In the genomic region with DNA sequence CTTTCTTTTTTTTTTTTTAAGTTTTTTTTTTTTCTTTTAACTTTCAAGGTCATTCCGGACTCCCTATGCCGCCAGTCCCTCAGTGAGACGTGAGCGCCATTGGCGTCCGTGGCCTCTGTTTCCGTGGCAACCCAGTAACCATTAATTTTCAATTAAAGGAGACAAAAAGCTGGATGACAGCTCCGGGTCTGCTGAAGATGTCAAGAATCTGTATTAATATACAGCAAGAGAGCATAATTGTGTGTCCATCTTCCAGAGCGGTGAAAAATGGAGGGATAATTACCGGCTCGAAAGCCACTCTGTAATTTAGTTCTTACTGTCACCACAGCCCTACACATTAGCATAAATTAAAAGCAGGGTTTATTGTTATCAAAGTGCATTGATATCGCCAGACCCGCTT, we compare ENCODE assay signal across 16 mouse cellular contexts. TPM values are rescaled to one million over a fixed set of nuclear protein-coding genes. Genes with fewer than 3 reads are reported as not detected.
DNase-seq lines count a peak whose midpoint lies in the region; ATAC-seq and TF ChIP-seq lines count a peak whose summit lies in the region.
"Had no signal": no experiment of that assay in that cellular context is flagged by ENCODE, and none has a peak within 500 bp of the region (broad histone marks: within the 10 kb centered on the region; RNA-seq: fewer than 3 reads in every experiment).

No protein-coding gene starts in this region.

- peaks cover 76% of the 10 kb centered on the region for H3K27me3 ChIP-seq in embryonic facial prominence, embryonic 10.5 days (replicated peaks; ENCODE audit: low read depth, poor library complexity, severe bottlenecking)
- peaks cover 12% of the 10 kb centered on the region for H3K27me3 ChIP-seq in hindbrain, embryonic 14.5 days (ENCODE audit: control insufficient read depth, insufficient read depth, low read length)
- 0 out of 2 replicates have a peak, but pooled peaks cover 2% of the 10 kb centered on the region for H3K27me3 ChIP-seq in neural tube, embryonic 12.5 days (replicated peaks)
- H3K27me3 ChIP-seq: embryonic facial prominence, embryonic 12.5 days; stomach, embryonic 15.5 days had no signal

- peak; percentile 90 for DNase-seq in brain, embryonic 14.5 days (ENCODE audit: low read depth)
- DNase-seq in embryonic facial prominence, embryonic 10.5 days (ENCODE audit: low spot score), result peak; percentile 40
- DNase-seq in hindbrain, embryonic 14.5 days (ENCODE audit: low spot score), result peak; percentile 64
- DNase-seq in cerebellum, adult 11 months, result no peak
- DNase-seq in layer of hippocampus, adult 8-10 months (ENCODE audit: low spot score in 2 of 2), result no peak
- DNase-seq in layer of hippocampus, adult 2 months (ENCODE audit: low spot score in 2 of 2), result no peak
- DNase-seq: cerebellum, adult 9-10 months; gastrocnemius, postnatal 25 days; kidney, postnatal 14 days; lung, adult 2 months; thymus, postnatal 25 days had no signal

- H3K9me3 ChIP-seq in embryonic facial prominence, embryonic 10.5 days, result no peaks in the 10 kb centered on the region
- no peaks in the 10 kb centered on the region for H3K9me3 ChIP-seq in hindbrain, embryonic 14.5 days (ENCODE audit: control insufficient read depth, low read length)
- H3K9me3 ChIP-seq in neural tube, embryonic 12.5 days, result no peaks in the 10 kb centered on the region
- H3K9me3 ChIP-seq: embryonic facial prominence, embryonic 12.5 days; stomach, embryonic 15.5 days had no signal

- ATAC-seq in hindbrain, embryonic 14.5 days (ENCODE audit: low FRiP score), result no peak
- no peak for ATAC-seq in neural tube, embryonic 12.5 days (ENCODE audit: low FRiP score, low read depth)
- ATAC-seq: inflammation-experienced regulatory T-cells, adult 6 months; Patski had no signal

- no peak for TF ChIP-seq POLR2A in brain, embryonic 14.5 days (IDR thresholded peaks at IDR 0.05; ENCODE audit: borderline replicate concordance, extremely low read depth, insufficient read depth, insufficient read length, poor library complexity, severe bottlenecking)

- 64% methylated on average over 13 of the region's 13 CpGs for WGBS in embryonic facial prominence, embryonic 10.5 days
- WGBS in hindbrain, embryonic 14.5 days, result 11% methylated on average over 13 of the region's 13 CpGs
- 26% methylated on average over 13 of the region's 13 CpGs for WGBS in neural tube, embryonic 12.5 days

- peak overlapping the region; percentile 30 for H3K4me2 ChIP-seq in hindbrain, embryonic 14.5 days (replicated peaks)
- H3K4me2 ChIP-seq in neural tube, embryonic 12.5 days (replicated peaks), result 0 out of 2 replicates have a peak overlapping the region, but pooled peaks have one; percentile 12
- H3K4me2 ChIP-seq: embryonic facial prominence, embryonic 12.5 days; stomach, embryonic 15.5 days had no signal

- no peak overlapping the region; the same call in 1 of the 2 replicates for H3K9ac ChIP-seq in hindbrain, embryonic 14.5 days
- H3K9ac ChIP-seq in neural tube, embryonic 12.5 days, result no peak overlapping the region
- H3K9ac ChIP-seq: embryonic facial prominence, embryonic 12.5 days; stomach, embryonic 15.5 days had no signal

- no peaks in the 10 kb centered on the region for H3K36me3 ChIP-seq in embryonic facial prominence, embryonic 10.5 days (replicated peaks)
- no peaks in the 10 kb centered on the region for H3K36me3 ChIP-seq in hindbrain, embryonic 14.5 days (replicated peaks; ENCODE audit: control insufficient read depth, insufficient read depth)
- H3K36me3 ChIP-seq in neural tube, embryonic 12.5 days, result no peaks in the 10 kb centered on the region
- H3K36me3 ChIP-seq: embryonic facial prominence, embryonic 12.5 days; stomach, embryonic 15.5 days had no signal

- H3K27ac ChIP-seq in embryonic facial prominence, embryonic 10.5 days (replicated peaks), result no peak overlapping the region
- peak overlapping the region; percentile 59; the same call in 1 of the 2 replicates for H3K27ac ChIP-seq in hindbrain, embryonic 14.5 days
- no peak overlapping the region for H3K27ac ChIP-seq in neural tube, embryonic 12.5 days
- no peak overlapping the region for H3K27ac ChIP-seq in layer of hippocampus, adult 2 months
- H3K27ac ChIP-seq: embryonic facial prominence, embryonic 12.5 days; stomach, embryonic 15.5 days had no signal

- H3K4me1 ChIP-seq in embryonic facial prominence, embryonic 10.5 days, result peaks cover 58% of the 10 kb centered on the region
- H3K4me1 ChIP-seq in hindbrain, embryonic 14.5 days (replicated peaks; ENCODE audit: control insufficient read depth, insufficient read depth, low read length), result peaks cover 20% of the 10 kb centered on the region
- H3K4me1 ChIP-seq in neural tube, embryonic 12.5 days, result peaks cover 34% of the 10 kb centered on the region

- no peak for TF ChIP-seq CTCF in brain, embryonic 14.5 days (IDR thresholded peaks at IDR 0.05; ENCODE audit: borderline replicate concordance, extremely low read depth, insufficient read depth, insufficient read length)
- no peak for TF ChIP-seq CTCF in layer of hippocampus, adult 2 months (conservative IDR thresholded peaks at IDR 0.05)

- H3K4me3 ChIP-seq in embryonic facial prominence, embryonic 10.5 days, result no peak overlapping the region
- H3K4me3 ChIP-seq in hindbrain, embryonic 14.5 days (replicated peaks; ENCODE audit: low read length), result no peak overlapping the region
- H3K4me3 ChIP-seq in neural tube, embryonic 12.5 days, result no peak overlapping the region
- no peak overlapping the region for H3K4me3 ChIP-seq in layer of hippocampus, adult 2 months
- H3K4me3 ChIP-seq: embryonic facial prominence, embryonic 12.5 days; stomach, embryonic 15.5 days had no signal

RNA-seq across cellular contexts. Expression of a gene that starts 27.0 kb away (rescaled TPM):
- 93.8 and 94.9 TPM in 2 replicates for polyA plus RNA-seq in brain, embryonic 14.5 days (2012; rRNA removed)
- 26.9 and 28.1 TPM in 2 replicates for polyA plus RNA-seq in embryonic facial prominence, embryonic 10.5 days (2016; fragmentation: Nextera tagmentation; extraction: Ambion mirVana)
- polyA plus RNA-seq in hindbrain, embryonic 14.5 days (2014; fragmentation: Nextera tagmentation; extraction: Ambion mirVana), result 34.3 and 35.1 TPM in 2 replicates
- polyA plus RNA-seq in neural tube, embryonic 12.5 days (2016; fragmentation: Nextera tagmentation; extraction: Ambion mirVana), result 30.4 and 31.8 TPM in 2 replicates
- total RNA-seq in layer of hippocampus, adult 8-10 months (2022), result 10 to 100 TPM; 44.5 to 52.4 (median 49.1) TPM
- total RNA-seq in layer of hippocampus, adult 2 months (2021), result 10 to 100 TPM; 52.1 to 53.3 TPM

Comparison
In these comparisons a context has a peak if more than half of its experiments do, and no peak if none do; other contexts are left out.
1. DNase-seq: peak in brain, embryonic 14.5 days (single experiment), embryonic facial prominence, embryonic 10.5 days (single experiment) and hindbrain, embryonic 14.5 days (single experiment); none in cerebellum, adult 11 months (single experiment), layer of hippocampus, adult 8-10 months (0 of 2) and layer of hippocampus, adult 2 months (0 of 2).